Mouse (Mus musculus) lung, adult 2 months (tissue): ENCODE measurements around the gene Dok1. TPM values are rescaled to one million over a fixed set of nuclear protein-coding genes. Genes with fewer than 3 reads are reported as not detected.

Experiments
- DNase-seq: peaks from one replicate; pipeline ENCODE4 v3.0.0; 2022
- H3K4me1 ChIP-seq: fragments of 200-500 bp; 2 replicates; pipeline ENCODE4 v1.6.1; 2011; ENCODE audit warnings: low read length; ENCODE audit not compliant: control insufficient read depth, insufficient read depth
- H3K4me3 ChIP-seq: fragments of 200-500 bp; replicated peaks from 2 replicates; pipeline ENCODE3; 2011; ENCODE audit warnings: low read depth, mild to moderate bottlenecking, control low read depth, low read length; ENCODE audit errors: extremely low read depth
- CTCF ChIP-seq: fragments of 200-500 bp; IDR thresholded peaks from 2 replicates; pipeline ENCODE4 v1.5.1; 2011; ENCODE audit warnings: mild to moderate bottlenecking, low read length, control low read depth; ENCODE audit not compliant: insufficient read depth
- POLR2A ChIP-seq: fragments of 200-500 bp; IDR thresholded peaks from 2 replicates; pipeline ENCODE4 v1.6.1; 2011; ENCODE audit warnings: low read depth, mild to moderate bottlenecking, control low read depth, low read length, borderline replicate concordance; ENCODE audit errors: extremely low read depth
- WGBS: fragments of 180-500 bp; shearing (Covaris S2); methylation state at CpG from one replicate; pipeline ENCODE4 v1.1.7; 2018; 5-methylcytosine and 5-hydroxymethylcytosine counted together
- polyA plus RNA-seq: library from polyadenylated mRNA; depleted of rRNA; stranded (reverse); fragments of >200 nt; gene quantifications from 2 replicates; pipeline ENCODE4 v1.2.3, GENCODE M21; 2012

Dok1 gene
- polyA plus RNA-seq, 1 experiment = 15.1 TPM

GRCm38 (mm10) chr6:83069488-83070246, 36.4 kb upstream of the Dok1 start:
- WGBS = 3% methylated on average over 68 of the region's 69 CpGs
- no peak for TF ChIP-seq POLR2A
- TF ChIP-seq CTCF = no peak
- Histone ChIP-seq H3K4me3 (no peak overlapping the region), H3K4me1 (peaks cover 12% of the 10 kb centered on the region; the same call in 1 of the 2 replicates)
- peak; percentile 30 for DNase-seq

- Histone ChIP-seq H3K4me1 (peaks cover 12% of the 10 kb centered on the region; the same call in 1 of the 2 replicates), H3K4me3 (no peak overlapping the region)
- peak; percentile 45 for DNase-seq
- TF ChIP-seq CTCF (no peak), POLR2A (no peak)
- 2% methylated on average over 81 of the region's 81 CpGs for whole genome bisulfite sequencing
Observed at GRCm38 (mm10) chr6:83068706-83069487, 35.6 kb upstream of the Dok1 start.

- TF ChIP-seq POLR2A (no peak), CTCF (no peak)
- 32% methylated on average over 8 of the region's 8 CpGs for WGBS
- DNase-seq = no peak
- Histone ChIP-seq H3K4me3 (no peak overlapping the region), H3K4me1 (peaks cover 12% of the 10 kb centered on the region; the same call in 1 of the 2 replicates)
Observed at GRCm38 (mm10) chr6:83068221-83068620, 35.0 kb upstream of the Dok1 start.

- DNase-seq = no peak
- H3K4me1 ChIP-seq = peaks cover 12% of the 10 kb centered on the region; the same call in 1 of the 2 replicates
- H3K4me3 ChIP-seq = no peak overlapping the region
- 44% methylated on average over 6 of the region's 6 CpGs for WGBS
- TF ChIP-seq POLR2A = no peak
- no peak for TF ChIP-seq CTCF
Observed at GRCm38 (mm10) chr6:83066441-83066840, 33.2 kb upstream of the Dok1 start.

- WGBS = 45% methylated on average over 8 of the region's 8 CpGs
- Histone ChIP-seq H3K4me3 (no peak overlapping the region), H3K4me1 (peaks cover 12% of the 10 kb centered on the region; the same call in 1 of the 2 replicates)
- DNase-seq = no peak
- TF ChIP-seq CTCF = no peak
- TF ChIP-seq POLR2A = no peak
Observed at GRCm38 (mm10) chr6:83065995-83066394, 32.7 kb upstream of the Dok1 start.

GRCm38 (mm10) chr6:83058725-83059124, 25.5 kb upstream of the Dok1 start:
- H3K4me3 ChIP-seq = no peak overlapping the region
- TF ChIP-seq CTCF (no peak), POLR2A (no peak)
- no peak for DNase-seq
- WGBS = 78% methylated on average over 2 of the region's 2 CpGs
- H3K4me1 ChIP-seq = peaks cover 5% of the 10 kb centered on the region

- TF ChIP-seq POLR2A = peak; percentile 14; the same call in 1 of the 2 replicates
- no peak for TF ChIP-seq CTCF
- H3K4me1 ChIP-seq = peaks cover 10% of the 10 kb centered on the region
- no peak within 1 kb of the TSS for H3K4me3 ChIP-seq
- no peak for DNase-seq
- WGBS = 45% methylated on average over 3 of the region's 3 CpGs
Observed at GRCm38 (mm10) chr6:83057790-83058189, 24.5 kb upstream of the Dok1 start, which contains the start of gene Dqx1. TSS of gene Dqx1 (plus strand) at chr6:83057844.

- no peak for TF ChIP-seq CTCF
- no peak for TF ChIP-seq POLR2A
- DNase-seq = no peak
- WGBS = under 1% methylated on average over 50 of the region's 50 CpGs
- Histone ChIP-seq H3K4me1 (peaks cover 12% of the 10 kb centered on the region), H3K4me3 (peak within 1 kb of the TSS; percentile 73)
Observed at GRCm38 (mm10) chr6:83054871-83055431, 21.7 kb upstream of the Dok1 start, which contains the start of gene Htra2. TSS of gene Htra2 (minus strand) at chr6:83055273.

GRCm38 (mm10) chr6:83054074-83054851, 21.0 kb upstream of the Dok1 start, which contains the start of gene Aup1:
TSS of gene Aup1 (plus strand) at chr6:83054521.
- Histone ChIP-seq H3K4me3 (peak within 1 kb of the TSS; percentile 73), H3K4me1 (peaks cover 12% of the 10 kb centered on the region)
- DNase-seq = peak; percentile 94
- WGBS = under 1% methylated on average over 64 of the region's 64 CpGs
- TF ChIP-seq POLR2A (peak; percentile 75), CTCF (no peak)
